Mouse (Mus musculus) olfactory bulb, adult 2 months (tissue): ENCODE measurements around the gene Uhrf1bp1l.

Source experiments
- CTCF ChIP-seq: fragments of 200-500 bp; IDR thresholded peaks from 2 replicates; pipeline ENCODE4 v1.5.1; 2012; ENCODE audit warnings: low read depth, mild to moderate bottlenecking, low read length, moderate library complexity; ENCODE audit not compliant: insufficient read depth
- POLR2A ChIP-seq: fragments of 200-500 bp; IDR thresholded peaks from 2 replicates; pipeline ENCODE4 v1.6.1; 2012; ENCODE audit warnings: mild to moderate bottlenecking, low read depth, low read length, moderate library complexity; ENCODE audit not compliant: insufficient read depth

DNA sequence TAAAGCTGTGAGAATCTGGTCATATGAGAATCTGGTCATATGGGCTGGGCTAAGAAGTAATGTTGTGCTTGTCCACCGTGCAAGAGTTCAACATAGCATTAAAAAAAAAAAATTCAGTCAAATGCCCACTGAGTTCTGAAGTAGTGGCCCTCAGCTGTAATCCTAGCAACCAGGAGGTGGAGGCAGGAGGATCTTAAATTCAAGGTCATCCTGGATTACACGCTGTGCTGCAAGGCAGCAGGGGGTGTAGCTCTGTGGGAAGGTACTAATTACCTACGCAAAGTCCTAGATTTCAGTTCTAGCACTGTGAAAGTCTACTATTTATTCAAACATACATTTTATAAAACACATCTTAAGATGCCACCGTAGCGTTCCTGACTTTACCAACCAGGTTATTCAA, 13.4 kb upstream of the Uhrf1bp1l start:
- no peak for TF ChIP-seq POLR2A
- TF ChIP-seq CTCF, result no peak
